Mouse (Mus musculus): ENCODE measurements at regions not wholly inside any gene's neighbourhood (a gene's known extent, or its start where the extent isn't known, plus 50 kb on each side); places are given as distances from the start of the nearest gene placed in this dataset.

DNA sequence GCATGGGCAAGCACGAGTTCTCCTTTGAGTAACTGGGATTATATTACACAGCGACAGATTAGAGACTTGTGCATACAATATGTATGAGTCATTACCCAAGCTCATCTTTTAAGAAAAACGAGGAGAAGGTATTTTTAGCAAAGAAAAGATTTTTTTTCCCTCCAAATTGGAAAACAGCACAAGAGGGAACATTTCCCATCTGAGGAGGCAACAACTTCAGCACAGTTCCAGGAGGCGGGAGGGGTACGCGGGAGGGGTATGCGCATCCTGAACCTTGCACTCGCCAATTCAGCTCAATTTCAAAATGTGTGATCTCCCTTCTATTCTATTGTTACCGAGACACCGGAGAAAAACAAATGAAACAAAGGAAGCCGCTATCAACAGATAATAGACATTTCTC lies 472.6 kb upstream of the Tmem132c start:
- no peak for DNase-seq

DNA sequence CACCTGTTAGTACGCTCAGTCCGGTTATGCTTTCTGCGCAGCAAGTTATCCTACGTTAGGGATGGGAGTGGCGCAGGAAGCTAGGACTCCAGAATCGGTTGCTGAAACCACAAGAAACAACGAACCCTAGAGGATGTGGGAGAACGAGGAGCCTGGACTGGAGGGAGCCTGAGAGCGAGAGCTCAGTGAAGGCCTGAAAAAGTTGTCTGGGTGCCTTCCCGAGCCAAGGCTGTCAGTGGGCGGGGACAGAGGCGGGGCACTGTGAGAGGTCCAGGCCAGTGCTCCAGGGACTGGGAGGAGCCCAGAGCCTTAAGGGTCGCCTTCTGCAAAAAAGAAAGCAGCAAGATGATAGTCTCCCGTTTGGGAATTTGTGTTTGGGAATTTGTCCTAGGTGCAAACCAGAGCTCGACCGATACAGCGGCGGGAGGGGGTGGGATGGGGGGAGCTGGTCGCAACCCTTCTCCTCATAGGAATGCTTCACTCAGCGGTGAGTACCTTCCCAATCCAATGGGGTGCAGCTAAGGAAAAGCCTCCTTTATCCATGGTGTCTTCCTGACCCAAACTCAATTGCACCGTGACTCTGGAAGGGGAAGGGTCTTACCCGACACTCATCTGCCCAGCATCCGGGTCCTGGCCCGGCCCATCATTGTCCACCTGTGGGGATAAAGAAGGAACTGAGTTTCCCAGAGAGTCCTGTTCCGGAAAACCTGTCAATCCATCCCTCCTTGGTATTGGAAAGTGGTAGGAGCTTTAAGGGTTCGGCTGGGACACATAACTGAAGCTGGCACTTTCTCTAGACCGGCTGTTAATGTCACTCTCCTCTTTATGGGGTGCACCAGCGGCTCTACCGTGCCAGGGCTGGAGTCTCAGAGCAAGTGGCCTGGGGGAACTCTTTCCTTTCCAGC lies 453.6 kb upstream of the Tmem132c start:
- no peak for DNase-seq

DNA sequence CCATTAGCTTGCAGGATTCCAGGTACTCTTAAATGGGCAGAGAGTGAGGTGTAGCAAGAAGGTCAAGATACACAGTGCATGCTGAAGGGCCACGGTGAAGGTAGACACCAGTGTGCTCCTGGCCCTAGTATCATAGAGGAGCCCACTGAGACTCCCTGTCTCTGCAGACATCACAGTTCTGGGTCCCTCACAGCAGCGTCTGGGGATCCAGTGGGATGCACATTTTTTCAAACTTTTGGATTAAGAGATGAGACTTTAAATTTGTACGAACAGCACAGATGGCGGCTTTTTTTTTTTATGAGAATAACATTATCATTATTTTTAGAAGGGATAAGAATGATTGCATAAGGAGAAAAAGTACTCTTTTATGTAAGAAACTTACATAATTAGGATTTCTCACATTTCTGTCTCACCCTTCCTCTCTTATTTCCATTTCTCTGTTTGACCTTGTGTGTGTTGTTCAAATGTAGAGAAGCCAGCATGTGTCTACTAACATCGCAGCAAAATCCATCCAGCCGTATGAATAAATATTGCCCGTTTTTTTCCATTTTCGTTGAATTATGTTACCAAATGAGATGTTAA lies 441.8 kb upstream of the Tmem132c start:
- no peak for DNase-seq

DNA sequence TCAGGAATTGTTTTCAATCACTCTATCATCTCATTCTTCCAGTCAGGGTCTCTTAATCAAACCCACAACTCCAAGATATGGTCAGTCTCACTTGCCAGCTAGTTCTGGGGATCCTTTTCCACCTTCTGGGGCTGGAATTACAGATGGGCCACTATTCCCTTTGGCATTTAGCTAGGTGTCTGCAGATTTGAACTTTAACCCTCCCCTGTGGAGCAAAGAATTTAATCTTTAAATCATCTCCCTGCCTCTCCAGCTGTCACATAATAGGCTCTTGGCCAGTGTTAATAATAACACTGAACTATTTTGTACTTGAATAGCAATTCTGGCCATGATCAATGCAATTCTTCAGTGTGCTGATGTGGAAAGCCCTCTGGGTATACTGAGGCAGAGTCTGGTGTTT lies 435.0 kb upstream of the Tmem132c start:
- no peak for DNase-seq

DNA sequence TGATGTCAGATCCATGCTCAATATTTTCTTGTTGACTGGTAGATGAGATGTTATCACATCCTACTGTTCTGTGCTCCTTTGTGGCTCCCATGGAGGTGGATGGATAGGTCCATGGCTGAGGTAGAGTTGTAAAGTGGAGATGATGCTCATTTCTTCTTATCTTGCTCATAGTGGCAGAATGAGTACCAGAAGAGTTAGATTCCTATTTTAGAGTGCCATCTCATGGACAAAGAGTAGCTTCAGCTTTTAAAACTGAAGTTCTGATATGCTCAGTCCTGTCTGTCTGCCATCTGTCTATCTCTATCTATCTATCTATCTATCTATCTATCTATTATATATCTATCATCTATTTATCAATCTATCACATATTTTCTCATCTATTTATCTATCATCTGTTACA lies 425.5 kb upstream of the Tmem132c start:
- no peak for DNase-seq

DNA sequence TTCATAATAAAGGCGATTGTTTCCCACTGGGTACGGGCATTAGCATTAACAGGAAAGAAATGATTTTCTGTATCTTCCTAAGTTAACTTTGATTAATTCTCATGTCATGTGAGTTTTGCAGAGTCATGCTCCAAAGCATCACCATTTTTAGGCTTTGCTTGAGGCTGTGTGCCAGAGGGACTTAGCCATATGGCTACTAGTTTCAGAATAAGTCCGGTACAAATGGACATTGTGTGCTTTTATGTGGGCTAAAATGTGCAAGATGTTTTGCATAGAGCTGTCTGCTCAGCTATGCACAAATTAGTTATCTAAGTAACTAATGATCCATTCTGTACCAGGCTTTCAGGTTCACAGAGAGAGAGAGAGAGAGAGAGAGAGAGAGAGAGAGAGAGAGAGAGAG lies 406.2 kb upstream of the Tmem132c start:
- DNase-seq: peak; percentile 4

DNA sequence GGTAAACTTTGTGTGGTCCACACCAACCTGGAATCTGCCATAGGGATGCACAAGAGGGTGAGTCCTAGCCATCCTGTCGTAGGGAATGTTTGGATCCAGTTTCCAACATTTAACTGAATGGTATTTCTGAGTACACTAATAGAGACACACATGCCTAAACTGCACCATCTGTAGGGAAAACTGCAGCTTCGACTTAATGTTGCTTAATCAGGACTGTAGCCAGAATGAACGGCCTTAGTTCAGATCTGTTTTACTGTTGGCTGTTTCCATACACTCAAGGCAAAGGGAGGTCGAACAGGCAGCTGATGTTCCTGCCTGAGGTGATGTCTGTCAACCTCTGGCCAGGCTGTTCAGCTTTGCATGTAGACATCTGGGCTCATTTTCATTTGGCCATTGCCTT lies 399.0 kb upstream of the Tmem132c start:
- no peak for DNase-seq

DNA sequence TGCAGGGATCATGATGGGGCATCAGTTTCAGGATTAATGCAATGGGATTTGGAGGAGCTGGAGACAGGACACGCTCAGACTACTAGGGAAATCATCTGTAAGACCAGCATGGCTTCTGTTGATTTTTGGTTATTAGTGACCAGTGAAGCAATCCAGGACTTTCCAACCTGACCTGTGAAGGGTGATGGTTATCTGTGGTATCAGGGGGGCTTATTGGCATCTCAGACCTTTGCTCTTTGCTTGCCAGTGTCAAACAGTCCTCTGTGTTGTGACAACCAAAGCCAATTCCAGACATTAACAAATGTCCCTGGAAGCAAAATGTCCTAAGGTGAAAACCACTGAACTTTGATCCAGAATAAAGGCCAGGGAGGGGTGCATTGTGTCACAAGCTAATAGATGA lies 379.5 kb upstream of the Tmem132c start:
- no peak for DNase-seq

DNA sequence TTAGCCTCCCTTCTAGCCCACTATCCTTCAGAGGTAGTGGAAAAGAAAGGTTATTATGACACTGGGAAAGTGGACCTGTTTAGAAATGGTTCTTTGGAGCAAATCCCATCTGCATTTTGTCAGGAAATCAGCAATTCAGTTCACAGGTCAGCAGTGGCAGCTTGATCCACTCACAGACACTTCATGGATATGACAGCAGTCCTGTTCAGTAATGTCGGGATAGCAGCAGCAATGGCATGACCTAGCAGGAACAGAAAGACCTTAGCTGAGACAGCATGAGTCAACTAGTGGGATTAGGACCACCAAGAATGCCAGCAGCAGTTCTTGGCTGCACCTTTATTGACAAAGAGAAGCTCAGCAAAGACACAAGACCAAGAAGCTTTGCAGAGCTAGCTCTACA lies 365.8 kb upstream of the Tmem132c start:
- DNase-seq: no peak

DNA sequence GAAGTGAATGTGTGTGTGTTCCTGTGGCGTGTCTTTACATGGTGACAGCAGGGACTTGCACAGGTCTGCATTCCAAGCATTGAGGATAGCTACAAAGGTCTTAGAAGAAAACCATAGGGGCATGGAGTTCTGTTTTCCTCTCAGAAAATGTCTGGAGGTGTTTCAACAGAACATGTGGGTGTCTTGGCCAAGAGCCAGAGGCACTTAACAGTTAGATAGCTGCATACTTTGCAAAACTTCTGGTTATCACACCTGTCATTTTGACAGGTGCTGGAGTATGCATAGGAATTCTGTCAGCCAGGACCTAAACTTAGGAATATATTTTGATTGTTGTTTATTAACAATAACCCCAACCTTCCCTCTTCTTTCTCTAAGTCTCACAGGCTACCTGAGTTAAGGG lies 350.9 kb upstream of the Tmem132c start:
- no peak for DNase-seq

DNA sequence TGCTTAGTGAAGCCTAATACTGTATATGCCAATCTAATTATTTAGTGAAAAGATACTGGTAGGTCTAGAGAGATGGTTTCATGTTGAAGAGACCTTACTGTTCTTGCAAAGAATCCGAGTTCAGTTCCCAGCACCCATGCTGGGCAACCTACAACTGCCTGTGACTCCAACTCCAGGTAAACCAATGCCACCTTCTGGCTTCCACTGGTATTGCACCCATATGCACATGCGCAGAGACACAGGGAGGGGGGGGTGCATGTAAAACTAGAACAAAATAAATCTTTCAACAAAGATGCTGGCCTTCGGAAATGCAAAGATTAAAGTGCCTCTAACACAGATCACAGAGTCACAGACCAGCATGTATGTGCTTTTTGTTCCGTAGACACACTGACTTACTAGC lies 348.5 kb upstream of the Tmem132c start:
- DNase-seq: no peak

DNA sequence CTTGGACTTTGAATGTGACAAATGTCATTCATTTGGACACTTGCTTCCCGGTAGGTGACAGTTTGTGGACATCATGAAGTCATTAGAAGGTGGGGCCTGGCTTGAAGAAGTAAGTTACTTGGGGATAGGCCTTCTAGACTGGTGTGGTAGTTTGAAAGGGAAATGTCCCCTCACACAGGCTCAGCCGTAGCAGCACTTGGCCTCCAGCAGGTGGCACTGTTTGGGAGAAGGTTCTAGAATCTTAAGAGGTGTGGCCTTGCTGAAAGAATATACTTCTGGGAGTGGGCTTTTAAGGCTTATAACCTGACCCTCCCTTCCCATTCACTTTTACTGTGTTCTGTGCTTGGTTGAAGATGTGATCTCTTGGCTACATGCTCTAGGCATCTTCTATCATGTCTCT lies 331.5 kb upstream of the Tmem132c start:
- no peak for DNase-seq

DNA sequence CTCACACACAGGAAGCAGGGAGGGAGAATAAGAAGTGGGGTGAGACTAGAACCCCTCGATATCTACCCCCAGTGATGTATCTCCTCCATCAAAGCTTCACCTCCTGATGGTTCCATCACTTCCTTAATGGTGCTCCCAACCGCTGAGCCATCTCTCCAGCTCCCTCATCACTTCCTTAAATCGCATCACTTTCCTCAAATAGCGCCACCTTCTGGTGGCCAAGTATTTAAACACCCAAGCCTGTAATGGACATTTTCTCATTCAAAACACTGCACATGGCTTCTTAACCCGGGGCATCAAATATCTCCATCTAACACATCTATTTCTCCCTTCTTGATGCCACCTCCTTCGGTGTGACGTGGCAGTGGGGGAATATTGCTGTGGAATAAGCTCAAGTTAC lies 324.3 kb upstream of the Tmem132c start:
- DNase-seq: no peak

DNA sequence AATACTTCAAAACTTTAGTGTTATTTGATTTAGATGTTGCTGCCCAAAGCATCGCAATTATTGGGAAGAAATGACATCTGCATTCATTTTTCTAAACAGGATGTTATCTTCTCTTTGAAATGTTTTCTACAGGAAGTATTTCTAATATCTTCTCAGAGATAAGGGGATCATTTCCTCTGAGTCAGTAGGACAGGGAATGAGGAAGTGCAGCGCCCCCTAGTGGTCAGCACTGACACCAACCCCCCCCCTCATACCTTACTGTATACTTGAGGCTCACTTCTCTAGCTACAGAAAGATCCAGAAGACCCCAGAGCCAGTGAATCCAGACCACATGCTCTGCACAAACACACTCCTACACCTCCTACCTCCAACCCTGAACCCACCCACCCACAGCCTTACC lies 308.1 kb upstream of the Tmem132c start:
- no peak for DNase-seq

DNA sequence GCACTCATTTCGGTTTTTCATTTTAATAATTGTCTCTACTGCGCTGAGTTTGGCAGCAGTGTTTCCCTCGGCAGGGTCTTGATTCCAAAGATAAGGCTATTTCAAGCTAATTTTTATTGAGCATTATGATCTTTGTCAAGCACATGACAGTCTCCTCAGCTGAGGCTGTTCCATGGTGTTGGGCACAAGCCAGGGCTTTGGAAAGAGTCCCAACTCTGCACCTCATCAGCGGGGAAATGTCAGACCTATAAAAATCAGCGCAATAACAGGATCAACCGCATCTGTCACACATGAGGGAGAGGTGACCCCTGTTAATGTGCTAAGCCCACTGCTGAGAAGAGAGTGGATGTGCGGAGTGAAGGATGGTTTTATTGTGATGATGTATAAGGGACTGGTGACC lies 296.7 kb upstream of the Tmem132c start:
- no peak for DNase-seq

DNA sequence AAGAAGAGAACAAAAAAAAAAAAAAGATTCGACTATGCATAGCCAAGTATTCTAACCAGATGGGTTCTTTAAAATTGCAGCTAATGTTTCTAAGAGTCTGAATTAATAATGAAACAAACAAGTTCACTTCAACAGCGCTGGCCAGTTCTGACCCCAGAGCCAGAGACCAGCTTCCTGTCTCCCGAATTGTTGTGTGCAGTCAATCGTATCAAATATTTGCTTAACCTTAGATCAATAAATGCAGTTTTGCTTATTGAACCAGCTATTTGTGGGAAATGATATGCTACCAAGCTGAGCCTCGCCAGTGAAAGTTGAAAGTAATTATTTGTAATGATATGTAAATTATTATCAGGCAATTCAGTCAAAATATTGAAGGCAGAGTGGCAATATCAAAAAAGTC lies 287.4 kb upstream of the Tmem132c start:
- no peak for DNase-seq

DNA sequence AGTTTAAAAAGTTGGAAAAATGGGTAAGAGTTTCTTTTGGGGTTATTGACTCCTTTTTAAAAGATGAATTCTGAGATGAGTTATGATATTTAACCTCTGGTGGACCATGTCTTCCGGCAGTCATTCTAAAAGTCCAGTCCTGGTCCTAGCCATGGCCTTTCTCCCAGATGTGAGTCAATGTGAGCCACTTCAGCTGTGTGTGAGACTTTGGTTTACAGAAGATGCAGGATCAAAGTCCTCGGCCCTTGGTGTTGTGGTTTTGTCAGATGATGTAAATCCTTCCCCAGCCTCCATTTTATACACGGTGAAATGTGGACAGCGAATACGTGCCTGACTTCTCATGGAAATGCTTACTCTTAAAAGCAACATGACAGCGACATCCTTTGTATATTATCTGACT lies 287.0 kb upstream of the Tmem132c start:
- no peak for DNase-seq

DNA sequence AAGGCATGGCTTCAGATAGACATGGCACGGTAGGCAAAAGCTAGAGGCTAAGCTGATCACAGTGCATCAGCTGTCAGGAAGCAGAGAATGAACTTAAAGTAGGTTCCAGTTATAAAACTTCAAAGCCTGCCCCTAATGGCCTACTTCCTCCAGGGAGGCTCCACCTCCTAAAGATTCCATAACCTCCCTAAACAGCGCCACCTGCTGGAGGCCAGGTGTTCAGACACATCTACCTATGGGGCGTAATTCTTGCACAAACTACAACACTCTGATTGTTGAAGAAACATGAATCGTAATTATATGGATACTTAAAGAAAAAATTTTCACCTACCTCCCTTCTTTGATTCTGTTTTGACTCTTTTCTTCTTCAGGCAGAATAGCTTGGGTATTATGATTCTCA lies 277.0 kb upstream of the Tmem132c start:
- DNase-seq: no peak

DNA sequence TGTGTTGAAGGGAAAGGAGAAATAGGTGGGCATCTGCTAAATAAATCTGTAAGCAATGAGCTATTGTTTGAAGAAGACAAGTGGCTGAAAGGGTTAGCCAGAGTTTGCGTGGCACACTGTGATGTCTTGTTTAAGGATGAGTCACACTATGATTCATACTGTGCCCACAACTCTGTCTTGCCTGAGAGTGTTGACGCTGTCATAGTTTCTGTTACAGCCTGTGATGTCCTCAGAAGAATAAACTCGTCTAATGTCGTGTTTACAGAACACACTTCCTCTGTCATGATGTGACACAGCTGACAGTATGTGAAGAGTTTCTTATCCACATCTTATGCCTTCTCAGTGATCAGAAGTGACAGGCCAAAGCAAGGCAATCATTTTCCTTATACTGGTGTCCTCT lies 274.5 kb upstream of the Tmem132c start:
- DNase-seq: no peak

DNA sequence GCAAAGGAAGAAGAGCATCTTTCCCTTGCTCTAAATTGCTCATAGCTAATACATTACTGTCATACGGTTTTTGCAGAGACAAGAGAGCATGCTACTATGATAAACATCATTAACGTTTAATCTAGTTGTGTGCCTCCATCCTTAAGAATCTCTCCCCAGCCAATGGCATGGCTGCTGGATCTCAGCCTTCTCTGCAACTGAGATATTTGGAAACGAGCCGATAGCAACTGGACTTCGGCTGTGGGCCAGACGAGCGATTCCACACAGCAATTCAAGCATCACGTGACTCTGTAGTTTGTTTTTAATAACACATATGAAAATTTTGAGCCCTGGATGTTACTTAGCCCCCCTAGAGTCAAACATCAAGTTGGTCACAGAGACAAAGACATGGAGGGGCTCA lies 272.2 kb upstream of the Tmem132c start:
- no peak for DNase-seq

DNA sequence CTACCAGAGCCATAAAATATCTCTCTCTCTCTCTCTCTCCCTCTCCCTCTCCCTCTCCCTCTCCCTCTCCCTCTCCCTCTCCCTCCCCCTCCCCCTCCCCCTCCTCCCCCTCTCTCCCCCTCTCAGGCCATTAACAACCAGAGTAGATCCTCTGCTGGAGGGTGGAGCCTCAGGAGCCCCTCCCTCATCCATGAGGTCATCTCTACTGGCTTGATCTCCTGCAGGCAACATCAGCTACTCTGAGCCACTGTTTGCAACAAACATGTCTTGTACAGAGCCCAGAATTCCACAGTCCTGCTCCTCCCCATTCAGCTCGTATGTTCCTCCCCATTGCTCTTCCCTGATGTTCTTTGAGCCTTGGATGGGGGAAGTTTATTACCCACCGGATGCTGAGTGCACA lies 270.3 kb upstream of the Tmem132c start:
- no peak for DNase-seq

DNA sequence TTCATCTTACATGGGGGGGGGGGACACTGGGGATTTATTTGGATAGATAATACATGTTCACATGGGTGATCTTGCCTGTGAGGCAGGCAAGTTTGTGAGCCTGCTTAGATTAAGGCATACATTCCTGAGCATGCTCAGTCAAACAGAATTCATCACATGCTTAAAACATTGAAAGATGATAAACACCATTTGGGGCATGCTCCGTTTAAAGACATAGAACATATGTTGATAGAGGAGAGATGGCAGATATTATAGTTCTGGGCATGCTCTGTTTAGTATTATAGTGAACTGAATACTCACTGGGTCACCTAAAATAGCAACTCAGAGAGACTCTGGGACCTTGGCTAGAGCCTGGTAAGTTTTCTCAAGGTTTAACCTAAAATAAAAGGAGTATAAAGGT lies 269.6 kb upstream of the Tmem132c start:
- no peak for DNase-seq

DNA sequence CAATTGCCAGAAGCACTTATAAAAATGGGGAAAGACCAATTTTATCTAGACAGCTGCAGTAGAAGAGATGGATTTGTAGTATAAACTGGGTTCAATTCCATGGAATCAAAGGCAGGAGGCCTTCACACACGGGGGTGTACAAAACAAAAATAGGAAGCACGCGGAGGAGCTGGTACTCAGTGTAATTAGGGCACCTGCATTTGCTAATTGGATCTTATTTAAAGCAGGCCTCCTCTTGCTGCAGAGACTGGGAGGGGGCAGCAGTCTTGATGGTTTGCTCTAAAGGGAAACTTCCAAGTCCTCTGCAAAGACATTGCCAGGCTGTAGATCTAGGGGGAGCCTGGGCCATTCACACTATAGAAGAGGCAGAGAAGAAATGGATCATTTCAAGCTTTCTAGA lies 268.2 kb upstream of the Tmem132c start:
- no peak for DNase-seq

DNA sequence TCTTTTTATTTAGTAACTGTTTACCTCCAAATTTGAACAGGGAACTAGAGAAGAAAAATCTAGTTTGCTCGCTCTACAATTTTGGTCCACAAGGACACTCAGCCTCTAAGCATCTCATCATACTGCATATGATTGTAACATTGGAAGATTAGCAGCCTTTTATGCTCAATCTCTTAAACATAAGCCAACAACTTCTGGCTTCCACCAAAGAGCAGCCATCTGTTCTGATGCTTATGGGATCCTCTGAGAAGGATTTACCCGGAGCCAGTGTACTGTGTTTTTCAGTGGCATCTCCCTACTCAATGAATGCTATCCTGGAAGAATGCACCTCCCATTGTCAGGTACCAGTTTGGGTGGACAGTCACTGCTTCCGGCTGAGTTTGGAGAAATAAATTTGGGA lies 267.0 kb upstream of the Tmem132c start:
- DNase-seq: no peak

DNA sequence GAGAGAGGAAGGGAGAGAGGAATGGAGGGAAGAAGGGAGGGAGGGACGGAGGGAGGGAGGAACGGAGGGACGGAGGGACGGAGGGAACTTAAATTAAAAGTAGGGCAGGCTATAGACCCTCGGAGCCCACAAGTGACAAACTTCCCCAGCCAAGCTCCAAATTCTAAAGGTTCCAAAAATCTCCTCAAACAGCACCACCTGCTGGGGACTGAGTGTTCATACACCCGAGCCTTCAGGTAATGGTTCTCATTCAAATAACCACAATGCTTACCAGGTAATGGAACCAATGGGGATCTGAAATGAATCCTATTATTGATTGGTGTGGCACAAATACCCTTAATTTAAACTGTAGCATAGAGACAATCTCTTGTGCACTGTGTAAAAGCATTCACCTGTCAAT lies 246.0 kb upstream of the Tmem132c start:
- DNase-seq: no peak
